Mouse (Mus musculus): ENCODE data around the gene Foxo1. TPM values are rescaled to one million over a fixed set of nuclear protein-coding genes. Genes with fewer than 3 reads are reported as not detected.

The Foxo1 gene
- total and polyA plus RNA-seq, 2 experiments from 2014 or later = 3.6 to 4.7 TPM

GRCm38 (mm10) chr3:52237136-52237535 is 31.0 kb upstream of the Foxo1 start:
- Histone ChIP-seq H3K36me3 (replicated peaks; ENCODE audit: control insufficient read depth, insufficient read depth, low read length) (no peaks in the 10 kb centered on the region), H3K4me2 (ENCODE audit: low read depth, low read length) (no peak overlapping the region), H3K27me3 (ENCODE audit: control insufficient read depth, insufficient read depth, low read length) (no peaks in the 10 kb centered on the region), H3K9ac (replicated peaks; ENCODE audit: low read depth, low read length) (no peak overlapping the region), H3K27ac (ENCODE audit: low read depth) (no peak overlapping the region), H3K4me3 (ENCODE audit: low read depth, low read length) (no peak overlapping the region), H3K9me3 (replicated peaks; ENCODE audit: control insufficient read depth, low read length) (no peaks in the 10 kb centered on the region), H3K4me1 (ENCODE audit: control insufficient read depth, insufficient read depth) (0 out of 2 replicates have a peak, but pooled peaks cover 4% of the 10 kb centered on the region)
- DNase-seq (ENCODE audit: low spot score) = no peak
- ATAC-seq (ENCODE audit: insufficient read depth, low read depth) = no peak
- WGBS = 83% methylated on average over 3 of the region's 3 CpGs
- TF ChIP-seq CTCF (IDR thresholded peaks at IDR 0.05; ENCODE audit: low read depth) = no peak
- no peak for TF ChIP-seq EP300 (IDR thresholded peaks at IDR 0.05; ENCODE audit: low read depth)

DNA sequence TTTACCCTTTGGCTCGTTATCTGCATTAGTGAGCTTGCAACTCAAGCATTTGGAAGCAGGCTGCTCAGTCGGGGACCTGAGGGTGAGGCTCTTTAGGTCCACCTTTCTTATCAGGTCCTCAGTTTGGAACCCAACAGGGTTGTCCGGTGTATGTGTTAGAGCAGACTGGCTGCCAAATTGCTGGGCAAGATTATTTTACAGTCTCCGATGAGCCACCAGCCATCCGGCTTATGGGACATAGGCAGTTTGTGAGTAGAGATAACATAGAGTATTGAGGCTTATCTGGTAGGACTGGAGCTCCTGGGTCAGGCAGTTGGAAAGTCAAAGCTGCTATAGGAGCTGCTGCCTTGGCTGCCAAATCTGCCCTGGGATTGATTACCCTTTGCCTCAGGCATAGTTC is 27.1 kb upstream of the Foxo1 start:
- no peak overlapping the region for H3K9ac ChIP-seq (replicated peaks; ENCODE audit: low read depth, low read length)
- no peaks in the 10 kb centered on the region for H3K27me3 ChIP-seq (ENCODE audit: control insufficient read depth, insufficient read depth, low read length)
- no peaks in the 10 kb centered on the region for H3K9me3 ChIP-seq (replicated peaks; ENCODE audit: control insufficient read depth, low read length)
- H3K36me3 ChIP-seq (replicated peaks; ENCODE audit: control insufficient read depth, insufficient read depth, low read length) = no peaks in the 10 kb centered on the region
- WGBS = 22% methylated on average over 5 of the region's 5 CpGs
- DNase-seq (ENCODE audit: low spot score) (no peak), ATAC-seq (ENCODE audit: insufficient read depth, low read depth) (no peak)
- H3K4me3 ChIP-seq (ENCODE audit: low read depth, low read length) = no peak overlapping the region
- TF ChIP-seq EP300 (IDR thresholded peaks at IDR 0.05; ENCODE audit: low read depth) (no peak), CTCF (IDR thresholded peaks at IDR 0.05; ENCODE audit: low read depth) (no peak)
- no peak overlapping the region for H3K4me2 ChIP-seq (ENCODE audit: low read depth, low read length)
- 0 out of 2 replicates have a peak, but pooled peaks cover 4% of the 10 kb centered on the region for H3K4me1 ChIP-seq (ENCODE audit: control insufficient read depth, insufficient read depth)
- H3K27ac ChIP-seq (ENCODE audit: low read depth) = no peak overlapping the region

- Histone ChIP-seq H3K4me3 (ENCODE audit: low read depth, low read length) (no peak overlapping the region), H3K9me3 (replicated peaks; ENCODE audit: control insufficient read depth, low read length) (no peaks in the 10 kb centered on the region), H3K27ac (ENCODE audit: low read depth) (no peak overlapping the region), H3K4me1 (ENCODE audit: control insufficient read depth, insufficient read depth) (0 out of 2 replicates have a peak, but pooled peaks cover 4% of the 10 kb centered on the region), H3K9ac (replicated peaks; ENCODE audit: low read depth, low read length) (no peak overlapping the region), H3K27me3 (ENCODE audit: control insufficient read depth, insufficient read depth, low read length) (no peaks in the 10 kb centered on the region), H3K36me3 (replicated peaks; ENCODE audit: control insufficient read depth, insufficient read depth, low read length) (no peaks in the 10 kb centered on the region), H3K4me2 (ENCODE audit: low read depth, low read length) (no peak overlapping the region)
- peak; percentile 87 for TF ChIP-seq CTCF (IDR thresholded peaks at IDR 0.05; ENCODE audit: low read depth)
- TF ChIP-seq EP300 (IDR thresholded peaks at IDR 0.05; ENCODE audit: low read depth) = no peak
- ATAC-seq (ENCODE audit: insufficient read depth, low read depth) (no peak), DNase-seq (ENCODE audit: low spot score) (peak; percentile 57)
- WGBS = 44% methylated on average over 6 of the region's 6 CpGs
Measured at GRCm38 (mm10) chr3:52242457-52243105, 25.6 kb upstream of the Foxo1 start.

DNA sequence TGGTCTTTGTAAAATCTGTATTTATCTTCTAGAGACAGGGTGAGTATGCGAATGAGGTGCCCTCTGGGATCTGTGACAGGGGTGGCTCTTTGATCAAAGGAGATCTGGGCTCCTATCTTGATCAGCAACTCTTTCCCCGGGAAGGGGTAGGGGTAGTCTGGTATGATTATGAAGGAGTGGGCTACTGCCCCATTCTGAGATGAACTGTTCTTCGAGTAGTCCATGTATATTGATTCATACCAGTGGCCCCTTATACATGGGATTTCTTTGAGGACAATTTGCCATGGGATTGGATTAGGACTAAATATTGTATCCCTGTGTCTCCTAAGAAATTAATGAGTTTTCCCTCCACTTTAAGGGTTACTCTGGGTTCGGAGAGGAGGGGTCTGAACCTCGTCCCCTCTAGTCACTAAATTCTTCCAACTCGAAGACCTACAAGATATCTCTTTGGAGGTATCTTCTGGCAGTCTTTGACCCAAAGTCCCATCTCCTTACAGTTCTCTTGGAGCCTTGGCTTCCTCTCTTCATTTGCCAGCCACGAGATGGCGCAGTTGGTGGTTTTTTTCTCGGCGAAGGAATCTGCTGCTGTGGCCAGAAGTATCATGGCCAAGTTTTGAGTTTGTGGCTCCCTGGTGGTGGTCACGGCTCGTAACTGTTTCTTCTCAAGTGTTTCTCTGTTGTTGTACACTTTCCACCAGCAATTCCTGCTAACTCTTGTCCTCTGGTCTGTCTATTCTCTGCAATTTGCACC is 24.7 kb upstream of the Foxo1 start:
- Histone ChIP-seq H3K4me3 (ENCODE audit: low read depth, low read length) (no peak overlapping the region), H3K9me3 (replicated peaks; ENCODE audit: control insufficient read depth, low read length) (no peaks in the 10 kb centered on the region), H3K36me3 (replicated peaks; ENCODE audit: control insufficient read depth, insufficient read depth, low read length) (no peaks in the 10 kb centered on the region), H3K4me1 (ENCODE audit: control insufficient read depth, insufficient read depth) (0 out of 2 replicates have a peak, but pooled peaks cover 4% of the 10 kb centered on the region), H3K4me2 (ENCODE audit: low read depth, low read length) (no peak overlapping the region), H3K9ac (replicated peaks; ENCODE audit: low read depth, low read length) (no peak overlapping the region), H3K27me3 (ENCODE audit: control insufficient read depth, insufficient read depth, low read length) (no peaks in the 10 kb centered on the region), H3K27ac (ENCODE audit: low read depth) (no peak overlapping the region)
- TF ChIP-seq EP300 (IDR thresholded peaks at IDR 0.05; ENCODE audit: low read depth) (no peak), CTCF (IDR thresholded peaks at IDR 0.05; ENCODE audit: low read depth) (peak; percentile 63)
- ATAC-seq (ENCODE audit: insufficient read depth, low read depth) (no peak), DNase-seq (ENCODE audit: low spot score) (no peak)
- WGBS = 40% methylated on average over 12 of the region's 12 CpGs

DNA sequence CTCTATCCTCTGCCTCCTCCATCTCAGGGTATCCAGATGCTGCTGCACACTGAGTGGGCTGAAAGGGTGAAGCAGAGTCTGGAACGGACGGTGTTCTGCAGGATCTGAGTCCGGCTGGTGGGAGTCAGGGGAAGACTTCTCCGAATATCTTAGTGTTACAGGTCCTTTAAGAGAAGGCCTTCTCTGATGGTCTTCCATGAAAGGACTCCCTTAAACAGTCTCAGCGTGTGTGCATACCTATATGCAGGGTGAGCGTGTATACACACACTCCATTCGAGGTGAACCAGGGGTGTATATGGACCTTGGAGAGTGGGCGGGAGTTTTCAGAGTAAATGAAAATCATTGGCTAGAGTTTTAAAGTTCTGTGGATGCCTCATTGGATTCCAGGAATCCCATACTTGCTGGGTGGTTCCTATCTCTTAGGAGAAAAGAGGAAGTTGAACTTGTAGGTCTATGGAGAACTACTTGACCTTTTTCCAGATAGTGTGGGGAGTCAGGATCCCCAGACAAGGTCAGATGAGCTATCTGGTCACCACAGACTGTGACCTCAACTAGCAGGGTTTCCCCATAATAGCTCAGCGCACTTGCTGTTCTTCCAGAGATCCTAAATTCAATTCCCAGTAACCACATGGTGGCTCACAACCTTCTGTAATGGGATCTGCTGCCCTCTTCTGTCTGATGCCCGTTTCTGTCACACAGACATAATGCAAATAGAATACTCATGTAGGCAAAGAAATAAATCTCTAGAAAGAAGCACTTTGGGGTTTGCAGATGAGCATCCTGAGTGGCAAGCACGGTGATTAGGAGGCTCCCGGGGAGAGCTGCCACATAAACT is 21.9 kb upstream of the Foxo1 start:
- Histone ChIP-seq H3K27ac (ENCODE audit: low read depth) (no peak overlapping the region), H3K9me3 (replicated peaks; ENCODE audit: control insufficient read depth, low read length) (no peaks in the 10 kb centered on the region), H3K4me1 (ENCODE audit: control insufficient read depth, insufficient read depth) (0 out of 2 replicates have a peak, but pooled peaks cover under 1% of the 10 kb centered on the region), H3K9ac (replicated peaks; ENCODE audit: low read depth, low read length) (no peak overlapping the region), H3K36me3 (replicated peaks; ENCODE audit: control insufficient read depth, insufficient read depth, low read length) (no peaks in the 10 kb centered on the region), H3K4me2 (ENCODE audit: low read depth, low read length) (no peak overlapping the region), H3K27me3 (ENCODE audit: control insufficient read depth, insufficient read depth, low read length) (no peaks in the 10 kb centered on the region), H3K4me3 (ENCODE audit: low read depth, low read length) (no peak overlapping the region)
- TF ChIP-seq EP300 (IDR thresholded peaks at IDR 0.05; ENCODE audit: low read depth) (no peak), CTCF (IDR thresholded peaks at IDR 0.05; ENCODE audit: low read depth) (peak; percentile 39)
- no peak for DNase-seq (ENCODE audit: low spot score)
- no peak for ATAC-seq (ENCODE audit: insufficient read depth, low read depth)
- 81% methylated on average over 12 of the region's 12 CpGs for WGBS
